Mouse (Mus musculus): ENCODE data around the gene Evx2. TPM values are rescaled to one million over a fixed set of nuclear protein-coding genes. Genes with fewer than 3 reads are reported as not detected.

Evx2 gene
- total RNA-seq, 2 experiments from 2014 or later = not detected

GRCm38 (mm10) chr2:74653781-74654535, 5.4 kb downstream of the Evx2 start:
- DNase-seq = no peak
- intact Hi-C loops (cut with DNase I) = loop anchor here (10.0 kb wide), 2 partner anchors 189 to 1379 kb away; partner anchors contain the start of gene Sp9

- intact Hi-C loops (cut with DNase I) = loop anchor here (10.0 kb wide), 2 partner anchors 188 to 1378 kb away; partner anchors contain the start of gene Sp9
- no peak for DNase-seq
Measured at GRCm38 (mm10) chr2:74652996-74653340, 6.4 kb downstream of the Evx2 start.

GRCm38 (mm10) chr2:74647082-74647864, 12.1 kb downstream of the Evx2 start:
- no peak for DNase-seq
- intact Hi-C loops (cut with DNase I) = loop anchor here (5.0 kb wide), 1 partner anchor 65 kb away; no protein-coding TSS in a partner anchor

- DNase-seq = no peak
- intact Hi-C loops (cut with DNase I) = loop anchor here (5.0 kb wide), 1 partner anchor 63 kb away; no protein-coding TSS in a partner anchor
Measured at GRCm38 (mm10) chr2:74645631-74646030, 13.7 kb downstream of the Evx2 start.

GRCm38 (mm10) chr2:74642431-74642830, 16.9 kb downstream of the Evx2 start:
- no peak for DNase-seq
- intact Hi-C loops (cut with DNase I) = no loop called here

GRCm38 (mm10) chr2:74635412-74635811, 23.9 kb downstream of the Evx2 start:
- intact Hi-C loops (cut with DNase I) = no loop called here
- DNase-seq = no peak

- intact Hi-C loops (cut with DNase I) = no loop called here
- DNase-seq = no peak
Measured at GRCm38 (mm10) chr2:74620368-74620767, 39.0 kb downstream of the Evx2 start.

- no peak for DNase-seq
- intact Hi-C loops (cut with DNase I) = no loop called here
Measured at GRCm38 (mm10) chr2:74619676-74620246, 39.6 kb downstream of the Evx2 start.

GRCm38 (mm10) chr2:74617706-74618105, 41.7 kb downstream of the Evx2 start:
- intact Hi-C loops (cut with DNase I) = no loop called here
- no peak for DNase-seq

GRCm38 (mm10) chr2:74611406-74611805, 48.0 kb downstream of the Evx2 start:
- intact Hi-C loops (cut with DNase I) = no loop called here

GRCm38 (mm10) chr2:74609350-74609749, 50.0 kb downstream of the Evx2 start:
- intact Hi-C loops (cut with DNase I) = no loop called here
- DNase-seq = no peak

More at GRCm38 (mm10) chr2:74611406-74611805, 48.0 kb downstream of the Evx2 start:
- DNase-seq = no peak

- DNase-seq = no peak
- intact Hi-C loops (cut with DNase I) = no loop called here
Measured at GRCm38 (mm10) chr2:74606087-74606760, 53.1 kb downstream of the Evx2 start.

GRCm38 (mm10) chr2:74604011-74604410, 55.3 kb downstream of the Evx2 start:
- DNase-seq = no peak
- intact Hi-C loops (cut with DNase I) = no loop called here

Small RNAs within 50 kb of the gene (microRNA-seq; reads per million reads assigned to microRNA genes)
- 0 reads per million in 2 experiments for gene Gm44463

Other genes starting within 250 kb of the Evx2 start
- gene Lnpk, start 80.1 kb downstream of the Evx2 start, total RNA-seq (2021) = 10 to 100 TPM; 47.6 to 50.4 TPM
- not detected for gene Hoxd13, start 8.8 kb upstream of the Evx2 start, total RNA-seq (2021)
- gene Hoxd12, start 15.5 kb upstream of the Evx2 start, total RNA-seq (2021) = not detected
- gene Hoxd11, start 20.0 kb upstream of the Evx2 start, total RNA-seq (2021) = not detected
- 1 to 10 TPM; 3.8 to 4.6 TPM for gene Hoxd10, start 32.4 kb upstream of the Evx2 start, total RNA-seq (2021)
- 10 to 100 TPM; 16.7 to 16.8 TPM for gene Hoxd9, start 38.2 kb upstream of the Evx2 start, total RNA-seq (2021)
- 10 to 100 TPM; 38.1 to 38.5 TPM for gene Hoxd8, start 45.1 kb upstream of the Evx2 start, total RNA-seq (2021)
- gene Hoxd3, start 52.4 kb upstream of the Evx2 start, total RNA-seq (2021) = under 1 TPM in 1 of 2 experiments, not detected in 1; 0.32 TPM
- 1 to 10 TPM; 1.1 to 1.5 TPM for gene Hoxd4, start 52.4 kb upstream of the Evx2 start, total RNA-seq (2021)
- gene Gm28230, start 67.2 kb upstream of the Evx2 start, total RNA-seq (2021) = under 1 TPM in 1 of 2 experiments, not detected in 1; 0.12 TPM
- gene Hoxd1, start 103.4 kb upstream of the Evx2 start, total RNA-seq (2021) = not detected
- gene Mtx2, start 166.2 kb upstream of the Evx2 start, total RNA-seq (2021) = 10 to 100 TPM; 26.1 to 32.9 TPM

Data from gastrocnemius, postnatal 36 days (tissue).